Mouse (Mus musculus) cerebellum, adult 18-20 months (tissue): ENCODE data around the gene Tmem37.

Source experiments
- DNase-seq, 2 experiments: peaks; one replicate each; pipeline ENCODE4 v3.0.0; 2021

Tmem37 gene

GRCm38 (mm10) chr1:120093482-120094134 lies 19.7 kb upstream of the Tmem37 start:
- DNase-seq, result peak; percentile 85 to 86

DNA sequence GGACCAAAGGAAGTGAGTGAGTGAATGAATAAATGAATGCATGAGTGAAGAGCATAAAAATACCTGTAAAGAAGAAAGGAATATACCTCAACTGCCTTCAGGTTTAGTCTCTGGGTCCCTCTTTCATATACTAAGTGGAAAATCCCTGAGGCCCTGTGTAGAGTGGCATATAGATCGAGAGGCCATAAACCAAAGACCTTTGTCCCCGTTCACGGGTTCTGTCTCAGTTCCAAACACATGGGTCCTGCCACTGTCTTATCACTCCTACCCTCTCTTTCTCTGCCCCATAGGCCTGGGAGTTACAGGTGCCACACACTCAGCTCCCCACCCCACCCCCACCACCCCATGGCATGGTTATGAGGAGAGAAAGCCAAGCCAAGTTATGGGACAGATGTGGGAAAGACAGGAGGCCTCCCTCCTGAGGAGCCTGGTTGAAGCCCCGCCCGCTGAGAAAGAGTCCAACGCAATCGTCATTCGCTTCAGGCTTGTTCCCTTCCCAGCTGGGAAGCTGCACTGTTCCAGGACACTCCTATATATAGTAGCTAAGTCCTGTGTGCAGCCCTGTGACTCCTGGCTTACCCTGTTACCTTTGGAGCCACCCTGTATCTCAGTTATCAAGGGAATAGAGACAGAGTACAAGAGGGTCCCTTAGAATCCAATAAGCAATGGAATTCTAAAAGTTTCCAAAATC lies 17.2 kb upstream of the Tmem37 start:
- DNase-seq, result no peak

GRCm38 (mm10) chr1:120089180-120089579 lies 15.3 kb upstream of the Tmem37 start:
- DNase-seq, result no peak

- DNase-seq, result no peak
Observed at GRCm38 (mm10) chr1:120086644-120087043, 12.8 kb upstream of the Tmem37 start.

DNA sequence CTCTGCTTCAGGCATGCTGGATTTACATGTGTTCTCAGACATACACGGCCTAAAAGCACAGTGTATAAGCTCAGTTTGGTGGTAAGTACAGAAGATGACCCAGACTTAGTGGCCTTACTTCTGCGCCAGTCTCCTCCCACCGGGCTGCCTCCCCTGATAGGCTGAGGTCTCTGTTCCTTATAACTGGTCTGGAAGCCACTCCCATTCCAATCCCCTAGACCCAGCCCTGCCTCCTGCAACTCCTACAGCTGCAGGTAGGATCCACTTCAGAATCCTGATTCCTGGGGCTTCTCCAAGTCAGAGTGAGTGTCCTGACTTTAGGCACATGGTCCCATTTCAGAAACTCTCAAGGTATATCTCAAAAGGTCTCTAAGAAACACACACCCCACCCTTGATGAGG lies 11.8 kb upstream of the Tmem37 start:
- no peak for DNase-seq

- DNase-seq, result no peak
Observed at GRCm38 (mm10) chr1:120083921-120084517, 10.1 kb upstream of the Tmem37 start.

DNA sequence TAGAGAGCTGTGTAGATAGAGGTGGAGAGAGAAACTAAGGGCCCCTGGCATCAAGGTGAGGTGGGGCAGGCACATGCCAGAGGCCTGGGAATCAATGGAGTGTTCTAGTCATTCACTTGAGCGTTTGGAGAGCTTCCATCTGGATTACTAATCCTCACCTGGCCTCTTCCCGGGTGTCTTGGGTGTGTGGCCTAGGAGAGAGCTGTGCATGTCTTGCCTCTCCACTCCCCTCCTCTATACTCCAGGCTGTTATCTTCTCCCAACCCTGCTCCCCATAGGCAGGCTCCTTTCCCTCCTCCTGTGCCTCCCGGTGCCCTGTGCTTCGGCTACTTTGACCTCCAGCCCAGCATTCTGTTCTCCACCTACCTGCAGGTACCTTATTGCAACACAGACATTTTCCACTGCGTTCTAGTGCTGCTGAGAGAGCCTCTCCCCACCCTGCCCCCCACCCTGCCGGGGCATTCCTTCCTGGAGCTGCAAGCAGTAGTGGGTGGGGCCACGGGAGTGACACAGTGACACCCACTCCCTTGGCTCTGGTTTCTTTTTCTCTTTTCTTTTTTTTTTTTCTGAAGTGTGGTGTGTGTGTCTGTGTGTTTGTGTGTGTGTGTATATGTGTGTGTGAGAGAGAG lies 9.2 kb upstream of the Tmem37 start:
- DNase-seq, result no peak

DNA sequence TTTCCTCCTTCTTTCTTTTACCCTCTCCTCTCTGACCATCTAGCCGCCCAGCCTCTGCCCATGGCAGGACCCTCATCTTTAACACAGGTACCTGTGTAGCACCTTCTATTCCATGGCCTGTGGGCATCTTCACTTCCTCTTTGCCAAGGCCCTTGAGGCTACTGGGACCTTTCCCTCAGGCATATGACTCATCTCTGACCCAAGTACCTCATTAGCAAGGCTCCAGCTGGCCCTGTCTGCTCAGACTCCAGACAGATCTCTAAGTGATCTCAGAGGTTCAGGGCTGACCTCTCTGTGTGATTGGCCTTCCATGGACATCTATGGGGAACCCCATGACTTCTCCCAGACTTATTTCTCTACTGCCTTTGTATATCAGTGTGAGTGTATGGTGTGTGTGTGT lies 6.8 kb upstream of the Tmem37 start:
- no peak for DNase-seq

GRCm38 (mm10) chr1:120077746-120078410 lies 4.0 kb upstream of the Tmem37 start:
- DNase-seq, result no peak

DNA sequence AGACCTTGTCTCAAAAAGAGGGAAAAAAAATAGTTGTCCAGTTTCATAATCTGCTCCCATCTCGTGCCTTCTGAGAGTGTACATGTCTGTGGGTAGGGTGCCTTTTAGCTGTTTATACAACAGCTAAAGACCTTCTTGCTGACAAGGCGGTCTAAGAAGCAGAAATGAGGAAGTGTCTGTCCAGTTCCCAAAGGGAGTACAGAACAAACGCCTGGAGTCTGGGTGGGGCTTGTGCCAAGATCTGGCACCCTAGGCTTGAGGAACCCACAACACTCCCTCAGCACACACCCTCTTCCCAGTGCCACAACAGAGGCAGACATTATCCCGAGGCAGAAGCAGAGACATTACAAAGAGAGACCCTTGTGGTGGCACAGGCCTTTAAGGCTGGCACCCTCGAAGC lies 1.6 kb upstream of the Tmem37 start:
- DNase-seq, result no peak

DNA sequence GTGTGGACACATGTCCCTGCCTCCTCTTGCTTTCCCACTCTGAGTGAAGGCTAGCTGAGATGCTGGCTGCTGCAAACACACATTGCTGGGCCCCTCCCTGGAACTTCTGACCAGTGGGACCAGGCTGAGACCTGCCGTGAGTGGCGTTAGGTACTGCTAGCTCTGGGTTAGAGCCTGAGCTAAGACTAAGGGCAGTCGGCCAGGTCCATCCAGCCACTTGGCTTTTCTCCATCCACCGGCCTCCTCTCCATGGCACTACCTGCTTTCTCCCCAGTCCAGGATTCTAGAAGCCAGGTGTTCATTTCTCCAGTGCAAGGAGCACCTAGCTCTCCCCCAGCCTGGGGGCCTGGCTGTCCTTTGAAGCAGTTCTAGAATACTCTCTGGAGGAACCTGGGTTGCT lies 1.1 kb upstream of the Tmem37 start:
- DNase-seq, result peak; percentile 44 to 46

DNA sequence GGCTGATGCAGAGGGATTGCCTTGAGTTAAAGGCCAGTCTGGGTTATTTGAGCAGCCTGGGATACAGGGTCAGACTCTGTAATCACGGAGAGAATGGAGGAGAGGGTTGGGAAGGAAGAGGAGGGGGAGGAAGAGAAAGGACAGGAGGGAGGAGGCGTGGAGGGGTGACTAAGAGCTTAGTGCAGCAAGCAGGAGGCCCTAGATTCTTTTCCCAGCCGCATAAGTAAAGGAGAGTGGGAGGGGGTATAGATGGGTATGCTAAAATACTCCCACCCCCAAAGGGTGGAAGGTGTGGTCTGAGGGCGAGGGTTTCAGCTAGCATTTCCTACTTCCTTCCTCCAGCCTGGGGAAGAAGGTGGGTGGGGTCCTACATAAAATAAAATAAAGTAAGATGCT lies 431 bp upstream of the Tmem37 start:
- no peak for DNase-seq

GRCm38 (mm10) chr1:120072900-120073299 lies 974 bp downstream of the Tmem37 start:
- peak; percentile 47 to 50 for DNase-seq

DNA sequence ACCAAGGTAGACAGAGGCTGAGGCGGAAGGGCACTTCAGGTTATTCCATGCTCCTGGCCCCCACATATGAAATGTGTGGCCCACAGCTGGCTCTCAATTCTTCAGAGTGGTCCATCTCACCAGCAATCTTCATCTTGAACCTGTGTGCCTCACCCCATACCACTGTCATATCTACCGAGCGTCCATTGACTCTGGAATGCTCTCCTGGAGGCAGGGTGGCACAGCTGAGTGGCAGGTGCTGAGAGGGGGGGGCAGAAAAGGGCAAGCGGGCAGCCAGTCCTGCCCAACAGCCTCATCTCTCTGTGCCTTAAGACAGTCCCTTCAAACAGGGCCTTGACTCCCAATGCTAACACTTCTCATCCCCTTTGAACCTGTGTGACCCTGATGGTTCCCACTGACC lies 2.7 kb downstream of the Tmem37 start:
- no peak for DNase-seq

GRCm38 (mm10) chr1:120070168-120070567 lies 3.7 kb downstream of the Tmem37 start:
- DNase-seq, result no peak

DNA sequence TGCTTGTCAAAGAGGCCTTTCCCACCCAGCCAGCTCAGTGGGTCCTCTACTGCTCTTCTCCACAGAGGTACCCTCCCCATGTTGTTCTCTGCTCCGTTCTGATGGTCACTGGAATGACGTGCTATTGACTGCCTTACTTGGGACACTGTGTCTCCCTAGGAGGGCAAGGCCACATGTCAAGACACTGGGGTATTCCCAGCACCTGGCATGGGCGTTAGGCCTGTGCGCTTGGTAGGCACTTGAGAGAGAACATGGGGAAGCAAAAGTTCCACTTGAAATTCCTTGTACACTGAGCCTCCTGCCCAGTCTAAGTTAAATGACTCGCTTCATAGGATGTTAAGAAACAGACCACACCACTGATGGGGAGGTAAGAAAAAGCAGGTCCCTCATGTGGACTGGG lies 4.8 kb downstream of the Tmem37 start:
- no peak for DNase-seq

- no peak for DNase-seq
Observed at GRCm38 (mm10) chr1:120066625-120067024, 7.2 kb downstream of the Tmem37 start.

DNA sequence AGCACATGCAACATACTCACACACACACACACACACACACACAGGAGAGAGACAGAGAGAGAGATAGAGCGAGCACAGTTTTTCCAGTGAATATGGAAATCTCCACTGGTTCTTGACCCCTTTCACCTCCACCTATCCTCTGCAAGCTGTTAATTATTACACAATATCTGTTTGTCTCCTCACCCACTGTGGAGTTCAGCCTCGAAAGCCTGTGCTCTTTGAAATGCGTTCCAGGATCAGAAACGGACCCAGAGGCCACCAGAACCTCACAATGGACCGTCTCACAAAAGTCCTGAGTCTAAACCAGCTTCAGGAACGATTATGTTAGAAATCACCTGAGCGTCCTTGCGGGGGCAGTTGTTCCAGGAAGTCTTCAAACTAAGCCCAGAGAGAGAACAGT lies 7.7 kb downstream of the Tmem37 start:
- no peak for DNase-seq

DNA sequence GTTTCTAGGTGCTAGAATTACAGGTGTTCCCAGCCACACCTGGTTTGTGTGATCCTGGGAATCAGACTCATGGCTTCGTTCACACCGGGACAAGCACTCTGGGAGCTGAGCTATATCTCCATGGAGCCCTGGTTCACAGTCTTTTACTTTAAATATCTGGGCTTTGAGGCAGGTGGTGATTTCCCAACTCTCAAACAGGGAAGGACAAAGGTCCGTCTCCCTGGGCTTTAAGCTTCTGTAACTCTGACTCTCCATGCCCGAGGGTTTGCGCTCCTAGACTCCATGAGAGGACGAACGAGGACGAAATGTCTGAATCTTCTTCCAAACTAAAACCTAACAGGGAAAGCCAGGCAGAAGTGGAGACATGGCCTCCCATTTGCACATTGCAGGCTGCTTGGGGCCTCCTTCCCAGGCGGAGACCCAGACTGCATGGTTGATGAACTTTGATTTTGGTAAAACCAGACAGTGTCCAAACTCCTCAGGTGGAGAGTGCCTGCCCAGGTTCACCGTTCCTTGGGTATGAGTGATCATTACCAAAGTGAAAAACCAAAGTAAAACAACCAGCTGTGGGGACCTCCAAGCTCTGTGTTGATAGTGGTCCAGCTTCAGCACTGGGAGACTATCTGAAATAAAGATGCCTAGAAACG lies 9.7 kb downstream of the Tmem37 start:
- DNase-seq, result no peak

DNA sequence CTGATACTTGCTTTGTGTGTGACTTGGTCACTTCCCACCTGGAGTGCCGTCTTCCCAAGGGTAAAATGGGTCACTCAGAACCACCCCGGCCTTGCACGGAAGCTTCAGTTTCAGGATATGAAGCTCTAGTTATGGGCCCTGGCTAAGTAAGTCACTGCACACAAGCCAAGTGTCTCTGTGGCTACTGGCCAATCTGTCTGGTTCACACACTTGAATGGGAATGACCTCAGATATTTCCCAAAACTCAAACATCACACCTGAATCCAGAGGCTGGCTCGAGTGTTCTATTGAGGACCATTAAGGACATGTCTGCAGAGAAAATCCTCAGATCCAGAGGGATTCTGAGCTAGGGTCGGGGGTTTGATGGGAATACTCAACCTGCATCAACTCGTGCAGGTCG lies 11.6 kb downstream of the Tmem37 start:
- no peak for DNase-seq

GRCm38 (mm10) chr1:120060687-120061086 lies 13.2 kb downstream of the Tmem37 start:
- DNase-seq, result no peak

DNA sequence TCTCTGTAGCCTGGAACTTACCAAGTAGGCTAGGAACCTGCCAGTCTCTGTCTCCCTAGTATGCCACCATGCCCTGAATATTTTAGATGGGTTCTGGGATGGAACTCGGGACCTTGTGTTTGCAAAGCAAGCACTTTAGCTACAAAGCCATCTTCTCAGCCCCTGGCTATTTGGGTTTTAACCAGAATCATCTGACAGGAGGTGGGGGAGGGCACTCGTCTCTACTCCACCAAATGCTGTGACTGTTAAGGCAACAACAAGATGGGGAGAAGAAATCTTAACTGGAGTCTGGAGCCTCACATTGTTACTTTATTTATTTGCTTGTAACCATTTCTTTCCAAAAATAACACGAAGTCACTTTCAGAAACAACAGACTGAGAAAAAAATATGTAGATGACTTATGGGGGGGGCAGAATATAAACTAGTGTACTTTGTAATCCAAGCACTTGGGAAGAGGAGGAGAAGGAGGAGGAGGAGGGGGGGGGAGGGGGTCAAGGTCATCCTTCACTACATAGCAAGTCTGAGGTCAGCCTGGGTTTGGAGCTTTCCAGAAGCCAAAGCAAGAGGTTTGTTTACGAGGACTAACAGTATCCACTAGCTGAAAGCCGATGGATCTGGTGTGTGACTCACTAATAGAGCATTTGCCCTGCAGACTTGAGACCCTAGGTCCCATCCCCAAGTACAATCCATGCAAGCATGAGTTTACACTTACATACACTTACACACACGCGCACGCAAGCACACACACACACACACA lies 16.0 kb downstream of the Tmem37 start:
- no peak for DNase-seq
